Comparison of ENCODE assay signal across 9 mouse cellular contexts in genomic region chr7:118688199-118688598, GRCm38 (mm10). TPM values are rescaled to one million over a fixed set of nuclear protein-coding genes. Genes with fewer than 3 reads are reported as not detected.
DNase-seq lines count a peak whose midpoint lies in the region; ATAC-seq and TF ChIP-seq lines count a peak whose summit lies in the region.
"Had no signal": no experiment of that assay in that cellular context is flagged by ENCODE, and none has a peak within 500 bp of the region (broad histone marks: within the 10 kb centered on the region; RNA-seq: fewer than 3 reads in every experiment).

No protein-coding gene starts in this region.

- no peak overlapping the region for H3K27ac ChIP-seq in CH12.LX (ENCODE audit: insufficient read depth, low read depth)
- H3K27ac ChIP-seq in embryonic facial prominence, embryonic 14.5 days (replicated peaks; ENCODE audit: low read depth, low read length) = no peak overlapping the region
- H3K27ac ChIP-seq in heart, embryonic 16.5 days (ENCODE audit: low read length) = no peak overlapping the region
- H3K27ac ChIP-seq in liver, embryonic 14.5 days = no peak overlapping the region
- H3K27ac ChIP-seq: heart, embryonic 13.5 days had no signal

- no peak overlapping the region for H3K9ac ChIP-seq in CH12.LX (ENCODE audit: insufficient read depth, low read depth)
- H3K9ac ChIP-seq in embryonic facial prominence, embryonic 14.5 days (ENCODE audit: low read depth, low read length) = no peak overlapping the region
- no peak overlapping the region for H3K9ac ChIP-seq in heart, embryonic 16.5 days (ENCODE audit: low read length)
- H3K9ac ChIP-seq in liver, embryonic 14.5 days (replicated peaks) = no peak overlapping the region
- H3K9ac ChIP-seq: heart, embryonic 13.5 days had no signal

- peak; percentile 54 for ATAC-seq in embryonic facial prominence, embryonic 14.5 days (ENCODE audit: low read depth)
- 0 out of 2 replicates have a peak, but pooled peaks have one; percentile 21 for ATAC-seq in heart, embryonic 16.5 days (replicated peaks; ENCODE audit: extremely low read depth, insufficient read depth, low FRiP score)
- no peak for ATAC-seq in liver, embryonic 14.5 days (ENCODE audit: insufficient read depth)
- ATAC-seq in neutrophil, adult 5-6 weeks (ENCODE audit: extremely low read depth, insufficient number of reproducible peaks, low FRiP score, poor library complexity, severe bottlenecking) = peak; percentile 61; the same call in 1 of the 2 replicates

- no peaks in the 10 kb centered on the region for H3K79me2 ChIP-seq in CH12.LX (replicated peaks; ENCODE audit: control insufficient read depth, extremely low read depth, insufficient read depth, poor library complexity, severe bottlenecking)

- dilution Hi-C loops in CH12.LX (cut with MboI; ENCODE audit: extremely low pct_ligation_motif_present, extremely low pct_unique_long_range_greater_than_20kb, low sequenced_read_pairs) = no loop called here

- no peak for TF ChIP-seq POLR2A in CH12.LX (IDR thresholded peaks at IDR 0.05; ENCODE audit: low read depth, low read length)

- no peak overlapping the region for H3K4me3 ChIP-seq in CH12.LX (replicated peaks in 1 of 3; ENCODE audit: low read depth in 2 of 3, low read length in 2 of 3, poor library complexity in 1 of 3)
- no peak overlapping the region for H3K4me3 ChIP-seq in embryonic facial prominence, embryonic 14.5 days (ENCODE audit: low read depth, low read length)
- no peak overlapping the region for H3K4me3 ChIP-seq in heart, embryonic 16.5 days (ENCODE audit: low read length)
- no peak overlapping the region for H3K4me3 ChIP-seq in liver, embryonic 14.5 days (ENCODE audit: insufficient read depth in 1 of 2, low read depth in 2 of 2, low read length in 2 of 2)
- H3K4me3 ChIP-seq: heart, embryonic 13.5 days had no signal

- no peaks in the 10 kb centered on the region for H3K9me3 ChIP-seq in CH12.LX (replicated peaks; ENCODE audit: low read length)
- no peaks in the 10 kb centered on the region for H3K9me3 ChIP-seq in embryonic facial prominence, embryonic 14.5 days (ENCODE audit: control insufficient read depth, low read length)
- no peaks in the 10 kb centered on the region for H3K9me3 ChIP-seq in heart, embryonic 16.5 days (replicated peaks; ENCODE audit: control insufficient read depth, low read length)
- no peaks in the 10 kb centered on the region for H3K9me3 ChIP-seq in liver, embryonic 14.5 days (ENCODE audit: control insufficient read depth, low read length)
- H3K9me3 ChIP-seq: heart, embryonic 13.5 days had no signal

- H3K4me1 ChIP-seq in CH12.LX (ENCODE audit: control insufficient read depth in 1 of 2, insufficient read depth in 2 of 2) = peaks cover 0 to 5% of the 10 kb centered on the region in 2 experiments; a peak in 1 of 4 replicates
- H3K4me1 ChIP-seq in embryonic facial prominence, embryonic 14.5 days (ENCODE audit: control insufficient read depth, insufficient read depth, low read length) = no peaks in the 10 kb centered on the region
- H3K4me1 ChIP-seq in heart, embryonic 16.5 days (ENCODE audit: control insufficient read depth, insufficient read depth, low read length) = no peaks in the 10 kb centered on the region
- no peaks in the 10 kb centered on the region for H3K4me1 ChIP-seq in liver, embryonic 14.5 days (replicated peaks; ENCODE audit: control insufficient read depth in 2 of 2, insufficient read depth in 2 of 2, low read length in 1 of 2)
- H3K4me1 ChIP-seq: heart, embryonic 13.5 days had no signal

- DNase-seq in CH12.LX (ENCODE audit: extremely low read depth) = peak; percentile 60
- DNase-seq in adrenal gland, postnatal 36 days = peak; percentile 69 to 80
- DNase-seq in embryonic facial prominence, embryonic 14.5 days (ENCODE audit: low spot score) = peak; percentile 88
- DNase-seq in kidney, postnatal 10 days = peak; percentile 88
- DNase-seq in liver, embryonic 14.5 days (ENCODE audit: low read depth in 3 of 3, low spot score in 3 of 3) = peak in 1 of 3 experiments; percentile 45
- DNase-seq in thymus, postnatal 10 days (ENCODE audit: low spot score in 2 of 2) = peak; percentile 34 to 77

- no peak for TF ChIP-seq EP300 in CH12.LX (IDR thresholded peaks at IDR 0.05; ENCODE audit: low read length)
- TF ChIP-seq EP300 in liver, embryonic 14.5 days (IDR thresholded peaks at IDR 0.05; ENCODE audit: low read depth) = no peak

- WGBS in embryonic facial prominence, embryonic 14.5 days = 23% methylated on average over 5 of the region's 5 CpGs
- WGBS in heart, embryonic 16.5 days = 21% methylated on average over 5 of the region's 5 CpGs
- WGBS in liver, embryonic 14.5 days (ENCODE audit: insufficient replicate concordance) = 38% methylated on average over 5 of the region's 5 CpGs

- TF ChIP-seq RAD21 in CH12.LX (IDR thresholded peaks at IDR 0.05; ENCODE audit: low read depth, low read length) = peak; percentile 39

- peak; percentile 76 to 79 for TF ChIP-seq CTCF in CH12.LX (conservative IDR thresholded peaks at IDR 0.05 in 1 of 2, IDR thresholded peaks at IDR 0.05 in 1 of 2; ENCODE audit: low read depth in 2 of 2, low read length in 2 of 2)
- TF ChIP-seq CTCF in liver, embryonic 14.5 days (IDR thresholded peaks at IDR 0.05; ENCODE audit: low read depth) = peak; percentile 86

- H3K4me2 ChIP-seq in CH12.LX (ENCODE audit: insufficient read depth, low read depth, poor library complexity, severe bottlenecking) = no peak overlapping the region
- H3K4me2 ChIP-seq in embryonic facial prominence, embryonic 14.5 days (ENCODE audit: low read depth, low read length) = no peak overlapping the region
- H3K4me2 ChIP-seq in heart, embryonic 16.5 days (ENCODE audit: low read depth, low read length) = no peak overlapping the region
- H3K4me2 ChIP-seq in liver, embryonic 14.5 days (ENCODE audit: low read depth) = no peak overlapping the region
- H3K4me2 ChIP-seq: heart, embryonic 13.5 days had no signal

- in situ Hi-C loops in CH12.LX (cut with MboI; ENCODE audit: low pct_ligation_motif_present, low pct_unique_long_range_greater_than_20kb, low sequenced_read_pairs) = loop anchor here (10.0 kb wide), 1 partner anchor 93 kb away; the partner anchor contains the start of gene Tmc5

- peaks cover 47 to 67% of the 10 kb centered on the region in 2 experiments for H3K36me3 ChIP-seq in CH12.LX (replicated peaks in 1 of 2; ENCODE audit: control insufficient read depth in 1 of 2, insufficient read depth in 1 of 2, low read length in 1 of 2)
- H3K36me3 ChIP-seq in embryonic facial prominence, embryonic 14.5 days (ENCODE audit: control insufficient read depth, insufficient read depth, low read length) = peaks cover 57% of the 10 kb centered on the region
- H3K36me3 ChIP-seq in heart, embryonic 16.5 days (ENCODE audit: control insufficient read depth, insufficient read depth) = peaks cover 31% of the 10 kb centered on the region
- peaks cover 37% of the 10 kb centered on the region for H3K36me3 ChIP-seq in liver, embryonic 14.5 days (replicated peaks; ENCODE audit: control insufficient read depth, insufficient read depth, low read depth)

- no peaks in the 10 kb centered on the region for H3K27me3 ChIP-seq in CH12.LX (replicated peaks)
- H3K27me3 ChIP-seq in embryonic facial prominence, embryonic 14.5 days (replicated peaks; ENCODE audit: control insufficient read depth, insufficient read depth, low read length) = no peaks in the 10 kb centered on the region
- H3K27me3 ChIP-seq in heart, embryonic 16.5 days (ENCODE audit: control insufficient read depth, insufficient read depth, low read length) = peaks cover 14% of the 10 kb centered on the region
- H3K27me3 ChIP-seq in liver, embryonic 14.5 days (ENCODE audit: control insufficient read depth, insufficient read depth, low read length) = no peaks in the 10 kb centered on the region

TF ChIP-seq in CH12.LX, 34 proteins besides CTCF, POLR2A, EP300 and RAD21:
- no peak for TF ChIP-seq MAFK (IDR thresholded peaks at IDR 0.05; ENCODE audit: insufficient replicate concordance, low read length)
- 0 out of 2 replicates have a peak, but pooled peaks have one; percentile 9 for TF ChIP-seq NELFE (IDR thresholded peaks at IDR 0.05; ENCODE audit: low read depth, low read length)
- no peak for TF ChIP-seq POLR2AphosphoS2 (IDR thresholded peaks at IDR 0.05; ENCODE audit: low read depth, low read length)
- peak; percentile 72 for TF ChIP-seq SMC3 (IDR thresholded peaks at IDR 0.05; ENCODE audit: low read depth, low read length)

RNA-seq across cellular contexts. Expression of gene Gde1, which starts 17.4 kb away (rescaled TPM):
- 109 and 116 TPM in 2 replicates for total RNA-seq in CH12.LX (2012; rRNA removed)
- total RNA-seq in CH12.LX (2014; rRNA removed) = 206 and 211 TPM in 2 replicates
- 90.6 and 113 TPM in 2 replicates for polyA plus RNA-seq in CH12.LX (2012; ENCODE audit: insufficient read length, low read depth)
- total RNA-seq in adrenal gland, postnatal 36 days (2021) = 100 to 1,000 TPM; 132 to 137 TPM
- 94.5 and 97.2 TPM in 2 replicates for polyA plus RNA-seq in embryonic facial prominence, embryonic 14.5 days (2014; fragmentation: Nextera tagmentation; extraction: Ambion mirVana)
- 86.3 and 86.5 TPM in 2 replicates for polyA plus RNA-seq in heart, embryonic 16.5 days (2015; fragmentation: Nextera tagmentation; extraction: Ambion mirVana)
- polyA plus RNA-seq in liver, embryonic 14.5 days (2012; rRNA removed) = 25.1 and 27.5 TPM in 2 replicates
- polyA plus RNA-seq in liver, embryonic 14.5 days (2014; fragmentation: Nextera tagmentation; extraction: Ambion mirVana) = 46.3 and 46.9 TPM in 2 replicates
- 22.5 and 26.0 TPM in 2 replicates for total RNA-seq in neutrophil, adult 5-6 weeks (2017)

RNA-seq across cellular contexts. Expression of gene Ccp110, which starts 24.2 kb away (rescaled TPM):
- total RNA-seq in CH12.LX (2012; rRNA removed) (13.4 and 16.9 TPM in 2 replicates), CH12.LX (2014; rRNA removed) (10.6 and 11.9 TPM in 2 replicates)
- polyA plus RNA-seq in CH12.LX (2012; ENCODE audit: insufficient read length, low read depth) = 14.6 and 16.3 TPM in 2 replicates
- 1 to 10 TPM; 7.1 to 7.7 TPM for total RNA-seq in adrenal gland, postnatal 36 days (2021)
- polyA plus RNA-seq in embryonic facial prominence, embryonic 14.5 days (2014; fragmentation: Nextera tagmentation; extraction: Ambion mirVana) = 11.1 and 12.0 TPM in 2 replicates
- polyA plus RNA-seq in heart, embryonic 16.5 days (2015; fragmentation: Nextera tagmentation; extraction: Ambion mirVana) = 7.4 and 8.5 TPM in 2 replicates
- polyA plus RNA-seq in liver, embryonic 14.5 days (2012; rRNA removed) = 8.6 and 13.8 TPM in 2 replicates
- 4.2 and 5.2 TPM in 2 replicates for polyA plus RNA-seq in liver, embryonic 14.5 days (2014; fragmentation: Nextera tagmentation; extraction: Ambion mirVana)
- total RNA-seq in neutrophil, adult 5-6 weeks (2017) = 14.1 and 15.5 TPM in 2 replicates

RNA-seq across cellular contexts. Expression of gene Vps35l, which starts 51.8 kb away (rescaled TPM):
- total RNA-seq in CH12.LX (2012; rRNA removed) (39.0 and 43.9 TPM in 2 replicates), CH12.LX (2014; rRNA removed) (45.8 and 54.7 TPM in 2 replicates)
- polyA plus RNA-seq in CH12.LX (2012; ENCODE audit: insufficient read length, low read depth) = 46.0 and 57.7 TPM in 2 replicates
- total RNA-seq in adrenal gland, postnatal 36 days (2021) = 10 to 100 TPM; 54.7 to 66.0 TPM
- 62.7 and 73.8 TPM in 2 replicates for polyA plus RNA-seq in embryonic facial prominence, embryonic 14.5 days (2014; fragmentation: Nextera tagmentation; extraction: Ambion mirVana)
- polyA plus RNA-seq in heart, embryonic 16.5 days (2015; fragmentation: Nextera tagmentation; extraction: Ambion mirVana) = 48.8 and 49.4 TPM in 2 replicates
- 26.1 and 31.1 TPM in 2 replicates for polyA plus RNA-seq in liver, embryonic 14.5 days (2012; rRNA removed)
- polyA plus RNA-seq in liver, embryonic 14.5 days (2014; fragmentation: Nextera tagmentation; extraction: Ambion mirVana) = 32.0 and 33.2 TPM in 2 replicates
- 48.1 and 55.7 TPM in 2 replicates for total RNA-seq in neutrophil, adult 5-6 weeks (2017)
